Mouse (Mus musculus) C2C12 (cell line): ENCODE measurements at regions not wholly inside any gene's neighbourhood (a gene's known extent, or its start where the extent isn't known, plus 50 kb on each side); places are given as distances from the start of the nearest gene placed in this dataset.

Source experiments
- H3K27me3 ChIP-seq: one replicate; pipeline ENCODE4 v1.6.1; 2011; ENCODE audit not compliant: control insufficient read depth, insufficient read depth, insufficient read length
- H3K36me3 ChIP-seq: one replicate; pipeline ENCODE4 v1.6.1; 2011; ENCODE audit not compliant: control insufficient read depth, insufficient read depth
- H3K4me3 ChIP-seq: one replicate; pipeline ENCODE4 v1.5.1; 2011; ENCODE audit warnings: mild to moderate bottlenecking, control low read depth; ENCODE audit not compliant: poor library complexity, insufficient read depth, severe bottlenecking
- H3K79me2 ChIP-seq: one replicate; pipeline ENCODE4 v1.6.1; 2011; ENCODE audit not compliant: control insufficient read depth, insufficient read depth
- H3K79me3 ChIP-seq: one replicate; pipeline ENCODE4 v1.6.1; 2011; ENCODE audit warnings: low read depth, control low read depth
- H3ac ChIP-seq: one replicate; pipeline ENCODE3; 2011; ENCODE audit warnings: low read depth; ENCODE audit not compliant: control insufficient read depth, insufficient read length
- CEBPB ChIP-seq: IDR thresholded peaks from one replicate; pipeline ENCODE4 v1.6.1; 2011; ENCODE audit warnings: low read depth, mild to moderate bottlenecking, control low read depth, moderate library complexity
- CTCF ChIP-seq: IDR thresholded peaks from one replicate; pipeline ENCODE4 v1.5.1; 2011; ENCODE audit not compliant: control insufficient read depth, insufficient read depth, insufficient read length
- FOSL1 ChIP-seq: IDR thresholded peaks from one replicate; pipeline ENCODE4 v1.8.0; 2011; ENCODE audit warnings: mild to moderate bottlenecking, low read length; ENCODE audit not compliant: poor library complexity, insufficient read depth, severe bottlenecking
- MAX ChIP-seq: IDR thresholded peaks from one replicate; pipeline ENCODE4 v1.6.1; 2011; ENCODE audit warnings: mild to moderate bottlenecking, control low read depth
- MYOD1 ChIP-seq: IDR thresholded peaks from one replicate; pipeline ENCODE4 v1.6.1; 2011; ENCODE audit warnings: low read depth; ENCODE audit not compliant: control insufficient read depth, insufficient read length
- MYOG ChIP-seq: IDR thresholded peaks from one replicate; pipeline ENCODE4 v1.6.1; 2011; ENCODE audit not compliant: control insufficient read depth, insufficient read length; ENCODE audit errors: extremely low read depth
- USF1 ChIP-seq: IDR thresholded peaks from one replicate; pipeline ENCODE4 v1.6.1; 2011; ENCODE audit warnings: low read depth, mild to moderate bottlenecking, control low read depth, moderate library complexity

DNA sequence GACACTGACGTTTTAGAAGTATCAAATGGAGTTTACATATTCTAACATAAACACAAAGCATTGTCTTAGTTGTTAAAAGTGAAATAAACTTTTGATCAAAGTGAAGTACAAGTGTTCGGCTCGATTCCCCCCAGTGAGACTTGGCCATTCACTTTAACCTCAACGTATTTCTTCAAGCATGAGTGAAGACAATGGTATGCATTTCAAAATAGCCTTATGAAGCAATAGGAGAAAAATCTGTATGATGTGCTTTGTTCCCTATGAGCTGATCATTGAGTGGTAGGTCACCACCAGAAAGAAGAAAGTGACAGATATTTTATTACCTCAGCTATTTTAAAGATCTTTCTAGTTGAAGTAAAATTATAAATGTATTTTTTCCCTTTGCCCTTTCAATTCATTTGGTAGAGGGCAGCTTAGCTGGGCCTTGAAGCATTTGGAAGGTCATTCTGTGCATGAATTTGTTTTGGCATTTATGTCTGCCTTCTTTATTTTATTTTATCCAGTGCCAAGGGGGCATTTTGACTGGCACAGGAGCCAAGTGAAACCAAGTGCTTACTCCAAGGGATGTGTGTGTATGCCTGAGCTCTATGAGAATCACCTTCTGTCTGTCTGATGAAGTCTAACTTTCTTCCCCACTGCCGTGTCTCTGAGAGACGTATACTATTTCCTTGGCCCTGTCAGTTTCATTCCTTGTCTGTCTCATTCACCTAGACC is 386.8 kb upstream of the A1bg start:
- H3K36me3 ChIP-seq: no peaks in the 10 kb centered on the region
- H3K4me3 ChIP-seq: no peak overlapping the region
- no peak overlapping the region for H3ac ChIP-seq
- no peaks in the 10 kb centered on the region for H3K79me3 ChIP-seq
- H3K79me2 ChIP-seq: no peaks in the 10 kb centered on the region
- no peaks in the 10 kb centered on the region for H3K27me3 ChIP-seq
- TF ChIP-seq CEBPB: peak; percentile 80
- TF ChIP-seq MAX: no peak

- Histone ChIP-seq H3K27me3 (no peaks in the 10 kb centered on the region), H3ac (no peak overlapping the region), H3K4me3 (no peak overlapping the region), H3K79me3 (no peaks in the 10 kb centered on the region), H3K36me3 (no peaks in the 10 kb centered on the region), H3K79me2 (no peaks in the 10 kb centered on the region)
- no peak for TF ChIP-seq MAX
- TF ChIP-seq CEBPB: peak; percentile 88
Observed at GRCm38 (mm10) chr15:61308936-61309335, 386.1 kb upstream of the A1bg start.

- Histone ChIP-seq H3K36me3 (no peaks in the 10 kb centered on the region), H3ac (no peak overlapping the region), H3K79me3 (no peaks in the 10 kb centered on the region), H3K27me3 (no peaks in the 10 kb centered on the region), H3K4me3 (no peak overlapping the region), H3K79me2 (no peaks in the 10 kb centered on the region)
- TF ChIP-seq MYOD1: no peak
- TF ChIP-seq CTCF: no peak
- no peak for TF ChIP-seq MAX
- no peak for TF ChIP-seq FOSL1
- TF ChIP-seq CEBPB: no peak
- no peak for TF ChIP-seq MYOG
- no peak for TF ChIP-seq USF1
Observed at GRCm38 (mm10) chr15:61304546-61304945, 381.7 kb upstream of the A1bg start.

DNA sequence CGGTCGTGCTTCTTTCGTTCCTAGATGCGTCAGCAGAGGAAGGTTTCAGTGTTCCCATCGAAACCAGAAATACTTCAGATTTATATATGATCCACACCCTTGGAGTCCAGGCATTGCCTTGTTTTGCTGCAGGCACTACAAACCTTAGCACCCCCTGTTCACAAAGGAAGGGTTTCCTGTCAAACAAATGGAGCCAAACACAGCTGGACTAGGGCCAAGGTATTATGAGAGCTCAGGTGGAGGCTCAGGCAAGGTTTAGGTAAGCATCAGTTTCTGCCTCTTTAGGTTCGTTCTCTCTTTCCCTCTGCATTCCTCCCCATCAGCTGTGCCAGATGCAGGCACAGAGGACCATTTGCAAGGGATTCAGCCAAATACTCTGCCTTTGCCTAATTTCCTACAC is 377.0 kb upstream of the A1bg start:
- H3K36me3 ChIP-seq: no peaks in the 10 kb centered on the region
- H3ac ChIP-seq: no peak overlapping the region
- TF ChIP-seq MYOD1 (no peak), MYOG (no peak), FOSL1 (no peak), MAX (no peak), USF1 (no peak), CEBPB (no peak), CTCF (no peak)
- H3K27me3 ChIP-seq: no peaks in the 10 kb centered on the region
- no peak overlapping the region for H3K4me3 ChIP-seq
- H3K79me3 ChIP-seq: no peaks in the 10 kb centered on the region
- H3K79me2 ChIP-seq: no peaks in the 10 kb centered on the region

DNA sequence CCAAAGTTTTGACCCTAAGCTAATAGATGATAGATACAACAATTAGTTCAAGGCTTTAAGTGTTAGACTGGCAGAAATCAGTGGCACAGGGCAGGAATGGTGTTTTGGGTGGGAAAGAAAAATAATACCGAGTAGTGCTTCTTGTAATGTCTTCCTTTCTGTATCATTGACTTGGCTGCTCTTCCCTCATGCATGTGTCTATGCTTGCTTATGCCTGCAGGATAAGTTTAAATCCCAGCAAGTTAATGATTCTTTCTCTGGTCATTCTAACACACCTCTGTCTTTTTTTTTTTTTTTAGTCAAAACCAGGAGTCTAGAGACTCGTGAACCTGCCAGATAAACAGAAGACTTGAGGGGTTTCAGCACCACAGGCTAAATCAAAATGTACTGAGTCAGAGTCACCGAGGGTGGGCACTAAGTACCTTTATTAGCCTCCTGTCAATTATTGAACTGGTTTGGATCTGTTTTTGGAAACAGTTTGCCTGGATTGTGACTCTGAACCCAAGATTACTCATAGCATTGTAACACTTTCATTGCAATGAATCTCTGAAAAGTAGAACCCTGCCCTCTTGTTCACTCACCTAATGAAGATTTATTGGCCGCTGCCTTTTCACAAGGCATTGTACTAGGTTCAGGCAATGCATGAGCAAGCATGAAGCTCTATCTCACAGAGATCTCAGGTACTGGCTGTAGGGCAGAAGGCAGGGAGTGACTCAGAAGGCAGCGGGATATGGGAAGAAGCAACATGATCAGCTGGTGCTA is 374.8 kb upstream of the A1bg start:
- Histone ChIP-seq H3ac (no peak overlapping the region), H3K36me3 (no peaks in the 10 kb centered on the region), H3K79me2 (no peaks in the 10 kb centered on the region), H3K4me3 (no peak overlapping the region), H3K79me3 (no peaks in the 10 kb centered on the region), H3K27me3 (no peaks in the 10 kb centered on the region)
- TF ChIP-seq CTCF: no peak
- TF ChIP-seq MYOG: no peak
- no peak for TF ChIP-seq CEBPB
- TF ChIP-seq USF1: no peak
- TF ChIP-seq FOSL1: no peak
- no peak for TF ChIP-seq MYOD1
- TF ChIP-seq MAX: no peak

GRCm38 (mm10) chr15:61294616-61295015 is 371.8 kb upstream of the A1bg start:
- H3K36me3 ChIP-seq: no peaks in the 10 kb centered on the region
- no peak overlapping the region for H3ac ChIP-seq
- H3K27me3 ChIP-seq: no peaks in the 10 kb centered on the region
- TF ChIP-seq CTCF: no peak
- no peak for TF ChIP-seq CEBPB
- no peak for TF ChIP-seq MAX
- TF ChIP-seq USF1: no peak
- no peak for TF ChIP-seq FOSL1
- no peak for TF ChIP-seq MYOG
- no peak for TF ChIP-seq MYOD1
- H3K79me2 ChIP-seq: no peaks in the 10 kb centered on the region
- H3K4me3 ChIP-seq: no peak overlapping the region
- H3K79me3 ChIP-seq: no peaks in the 10 kb centered on the region
